Mouse (Mus musculus): ENCODE data around the gene Hipk2.

Gene Hipk2

GRCm38 (mm10) chr6:38876071-38876911 is at the start of gene Hipk2:
Hipk2 (minus strand) TSS chr6:38876165.
- peak; percentile 80 to 87 for DNase-seq

- no peak for DNase-seq
Observed at GRCm38 (mm10) chr6:38925719-38926118, 49.8 kb upstream of the Hipk2 start.

- DNase-seq: no peak
Observed at GRCm38 (mm10) chr6:38923870-38924817, 48.2 kb upstream of the Hipk2 start.

GRCm38 (mm10) chr6:38923450-38923849 is 47.5 kb upstream of the Hipk2 start:
- DNase-seq: no peak

GRCm38 (mm10) chr6:38922517-38922916 is 46.6 kb upstream of the Hipk2 start:
- DNase-seq: no peak

- DNase-seq: no peak
Observed at GRCm38 (mm10) chr6:38921810-38922116, 45.8 kb upstream of the Hipk2 start.

GRCm38 (mm10) chr6:38921095-38921809 is 45.3 kb upstream of the Hipk2 start:
- no peak for DNase-seq

GRCm38 (mm10) chr6:38920141-38920540 is 44.2 kb upstream of the Hipk2 start:
- no peak for DNase-seq

- no peak for DNase-seq
Observed at GRCm38 (mm10) chr6:38919135-38919740, 43.3 kb upstream of the Hipk2 start.

GRCm38 (mm10) chr6:38918728-38919127 is 42.8 kb upstream of the Hipk2 start:
- no peak for DNase-seq

- DNase-seq: peak; percentile 60 to 62
Observed at GRCm38 (mm10) chr6:38917415-38917814, 41.5 kb upstream of the Hipk2 start.

- DNase-seq: no peak
Observed at GRCm38 (mm10) chr6:38916571-38916970, 40.6 kb upstream of the Hipk2 start.

- no peak for DNase-seq
Observed at GRCm38 (mm10) chr6:38915776-38916175, 39.8 kb upstream of the Hipk2 start.

GRCm38 (mm10) chr6:38914181-38914580 is 38.2 kb upstream of the Hipk2 start:
- no peak for DNase-seq

- no peak for DNase-seq
Observed at GRCm38 (mm10) chr6:38913386-38914042, 37.5 kb upstream of the Hipk2 start.

GRCm38 (mm10) chr6:38912845-38913244 is 36.9 kb upstream of the Hipk2 start:
- DNase-seq: no peak

GRCm38 (mm10) chr6:38912121-38912660 is 36.2 kb upstream of the Hipk2 start:
- DNase-seq: peak in 1 of 2 experiments; percentile 31

GRCm38 (mm10) chr6:38910828-38911559 is 35.0 kb upstream of the Hipk2 start:
- peak; percentile 65 to 75 for DNase-seq

GRCm38 (mm10) chr6:38908401-38908800 is 32.4 kb upstream of the Hipk2 start:
- DNase-seq: no peak

- no peak for DNase-seq
Observed at GRCm38 (mm10) chr6:38906005-38906404, 30.0 kb upstream of the Hipk2 start.

Measured in lung, adult 18-20 months (tissue).